Mouse (Mus musculus): Measurements from ENCODE around the gene Mprip. TPM values are rescaled to one million over a fixed set of nuclear protein-coding genes. Genes with fewer than 3 reads are reported as not detected.

Mprip gene
- polyA plus RNA-seq, 1 experiment from 2014 or later = 51.1 TPM

DNA sequence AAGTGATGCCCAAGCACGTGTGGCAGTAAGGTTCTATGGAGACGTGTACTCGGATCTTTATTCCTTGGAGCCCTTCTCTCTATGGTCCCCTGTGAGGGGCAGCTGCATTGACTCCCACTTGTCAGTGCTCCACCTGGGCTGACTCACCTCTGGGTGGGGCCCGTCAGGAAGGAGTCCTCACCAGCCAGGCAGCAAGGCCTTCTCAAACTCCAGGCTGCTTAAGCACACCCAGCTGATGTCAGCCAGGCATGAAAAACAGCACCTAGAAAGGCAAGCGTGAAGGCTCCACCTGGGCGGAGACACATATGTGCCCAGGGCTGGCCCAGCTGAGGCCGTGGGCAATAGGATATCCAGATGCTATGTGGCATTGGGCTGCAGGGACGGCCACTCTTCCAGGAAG lies 18.7 kb upstream of the Mprip start:
- DNase-seq (ENCODE audit: low spot score) (peak; percentile 67), ATAC-seq (ENCODE audit: low FRiP score, low TSS enrichment) (peak; percentile 83)
- H3K4me2 ChIP-seq (replicated peaks; ENCODE audit: low read depth) = no peak overlapping the region
- H3K27me3 ChIP-seq (ENCODE audit: control insufficient read depth, insufficient read depth, low read length) = no peaks in the 10 kb centered on the region
- H3K4me3 ChIP-seq (ENCODE audit: low read depth, low read length) = no peak overlapping the region
- peak overlapping the region; percentile 67 for H3K27ac ChIP-seq (replicated peaks)
- no peak for TF ChIP-seq CTCF (IDR thresholded peaks at IDR 0.05; ENCODE audit: low read depth)
- no peak for TF ChIP-seq EP300 (optimal IDR thresholded peaks at IDR 0.05)
- 59% methylated on average over 8 of the region's 8 CpGs for WGBS
- H3K36me3 ChIP-seq (ENCODE audit: control insufficient read depth, insufficient read depth, low read length) = no peaks in the 10 kb centered on the region
- H3K9ac ChIP-seq (ENCODE audit: low read length) = no peak overlapping the region
- H3K4me1 ChIP-seq (replicated peaks; ENCODE audit: control insufficient read depth, insufficient read depth) = no peaks in the 10 kb centered on the region
- no peaks in the 10 kb centered on the region for H3K9me3 ChIP-seq (ENCODE audit: control insufficient read depth, low read length)

- no peaks in the 10 kb centered on the region for H3K27me3 ChIP-seq (ENCODE audit: control insufficient read depth, insufficient read depth, low read length)
- H3K9me3 ChIP-seq (ENCODE audit: control insufficient read depth, low read length) = no peaks in the 10 kb centered on the region
- DNase-seq (ENCODE audit: low spot score) (no peak), ATAC-seq (ENCODE audit: low FRiP score, low TSS enrichment) (no peak)
- TF ChIP-seq CTCF (IDR thresholded peaks at IDR 0.05; ENCODE audit: low read depth) (no peak), EP300 (optimal IDR thresholded peaks at IDR 0.05) (no peak)
- H3K27ac ChIP-seq (replicated peaks) = no peak overlapping the region
- H3K9ac ChIP-seq (ENCODE audit: low read length) = no peak overlapping the region
- no peaks in the 10 kb centered on the region for H3K4me1 ChIP-seq (replicated peaks; ENCODE audit: control insufficient read depth, insufficient read depth)
- 49% methylated on average over 7 of the region's 7 CpGs for WGBS
- H3K36me3 ChIP-seq (ENCODE audit: control insufficient read depth, insufficient read depth, low read length) = no peaks in the 10 kb centered on the region
- H3K4me3 ChIP-seq (ENCODE audit: low read depth, low read length) = no peak overlapping the region
- no peak overlapping the region for H3K4me2 ChIP-seq (replicated peaks; ENCODE audit: low read depth)
These were observed 16.1 kb upstream of the Mprip start for GRCm38 (mm10) chr11:59645036-59645435.

GRCm38 (mm10) chr11:59649058-59649457 lies 12.0 kb upstream of the Mprip start:
- no peaks in the 10 kb centered on the region for H3K27me3 ChIP-seq (ENCODE audit: control insufficient read depth, insufficient read depth, low read length)
- H3K9me3 ChIP-seq (ENCODE audit: control insufficient read depth, low read length) = no peaks in the 10 kb centered on the region
- 53% methylated on average over 4 of the region's 4 CpGs for WGBS
- H3K4me2 ChIP-seq (replicated peaks; ENCODE audit: low read depth) = no peak overlapping the region
- no peak overlapping the region for H3K4me3 ChIP-seq (ENCODE audit: low read depth, low read length)
- no peak for ATAC-seq (ENCODE audit: low FRiP score, low TSS enrichment)
- H3K27ac ChIP-seq (replicated peaks) = no peak overlapping the region
- H3K9ac ChIP-seq (ENCODE audit: low read length) = no peak overlapping the region
- no peak for DNase-seq (ENCODE audit: low spot score)
- no peaks in the 10 kb centered on the region for H3K36me3 ChIP-seq (ENCODE audit: control insufficient read depth, insufficient read depth, low read length)
- no peaks in the 10 kb centered on the region for H3K4me1 ChIP-seq (replicated peaks; ENCODE audit: control insufficient read depth, insufficient read depth)
- TF ChIP-seq EP300 (optimal IDR thresholded peaks at IDR 0.05) = no peak
- no peak for TF ChIP-seq CTCF (IDR thresholded peaks at IDR 0.05; ENCODE audit: low read depth)

GRCm38 (mm10) chr11:59653003-59653402 lies 8.1 kb upstream of the Mprip start:
- Histone ChIP-seq H3K4me2 (replicated peaks; ENCODE audit: low read depth) (no peak overlapping the region), H3K9me3 (ENCODE audit: control insufficient read depth, low read length) (no peaks in the 10 kb centered on the region), H3K27me3 (ENCODE audit: control insufficient read depth, insufficient read depth, low read length) (no peaks in the 10 kb centered on the region), H3K36me3 (ENCODE audit: control insufficient read depth, insufficient read depth, low read length) (no peaks in the 10 kb centered on the region), H3K27ac (replicated peaks) (no peak overlapping the region), H3K9ac (ENCODE audit: low read length) (no peak overlapping the region), H3K4me1 (replicated peaks; ENCODE audit: control insufficient read depth, insufficient read depth) (peaks cover 2% of the 10 kb centered on the region; the same call in 1 of the 2 replicates), H3K4me3 (ENCODE audit: low read depth, low read length) (no peak overlapping the region)
- DNase-seq (ENCODE audit: low spot score) = peak; percentile 32
- TF ChIP-seq CTCF (IDR thresholded peaks at IDR 0.05; ENCODE audit: low read depth) (no peak), EP300 (optimal IDR thresholded peaks at IDR 0.05) (no peak)
- no peak for ATAC-seq (ENCODE audit: low FRiP score, low TSS enrichment)
- 63% methylated on average over 2 of the region's 2 CpGs for WGBS

DNA sequence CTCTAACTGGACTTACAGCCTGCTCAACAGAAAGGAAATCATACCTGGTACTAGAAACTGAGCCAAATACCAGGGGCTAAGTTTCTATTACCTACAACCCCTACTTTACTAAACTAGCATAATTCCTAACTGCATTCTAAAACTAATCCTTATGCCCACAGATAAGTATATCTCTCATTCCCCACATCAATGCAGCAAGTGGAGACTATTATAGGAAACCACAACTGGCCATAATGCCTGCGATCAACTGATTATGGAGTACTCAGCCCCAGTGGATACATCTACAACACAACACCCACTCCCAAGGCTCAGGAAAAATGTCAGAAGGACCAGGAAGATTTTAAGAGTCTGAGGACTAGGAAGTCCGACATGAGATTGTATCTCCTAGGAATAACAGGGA lies 7.6 kb upstream of the Mprip start:
- Histone ChIP-seq H3K27ac (replicated peaks) (no peak overlapping the region), H3K4me2 (replicated peaks; ENCODE audit: low read depth) (no peak overlapping the region), H3K27me3 (ENCODE audit: control insufficient read depth, insufficient read depth, low read length) (no peaks in the 10 kb centered on the region), H3K36me3 (ENCODE audit: control insufficient read depth, insufficient read depth, low read length) (no peaks in the 10 kb centered on the region), H3K9me3 (ENCODE audit: control insufficient read depth, low read length) (no peaks in the 10 kb centered on the region), H3K9ac (ENCODE audit: low read length) (no peak overlapping the region), H3K4me3 (ENCODE audit: low read depth, low read length) (no peak overlapping the region), H3K4me1 (replicated peaks; ENCODE audit: control insufficient read depth, insufficient read depth) (peaks cover 2% of the 10 kb centered on the region; the same call in 1 of the 2 replicates)
- WGBS = 96% methylated on average over 2 of the region's 2 CpGs
- DNase-seq (ENCODE audit: low spot score) = no peak
- ATAC-seq (ENCODE audit: low FRiP score, low TSS enrichment) = no peak
- TF ChIP-seq CTCF (IDR thresholded peaks at IDR 0.05; ENCODE audit: low read depth) (no peak), EP300 (optimal IDR thresholded peaks at IDR 0.05) (no peak)

DNA sequence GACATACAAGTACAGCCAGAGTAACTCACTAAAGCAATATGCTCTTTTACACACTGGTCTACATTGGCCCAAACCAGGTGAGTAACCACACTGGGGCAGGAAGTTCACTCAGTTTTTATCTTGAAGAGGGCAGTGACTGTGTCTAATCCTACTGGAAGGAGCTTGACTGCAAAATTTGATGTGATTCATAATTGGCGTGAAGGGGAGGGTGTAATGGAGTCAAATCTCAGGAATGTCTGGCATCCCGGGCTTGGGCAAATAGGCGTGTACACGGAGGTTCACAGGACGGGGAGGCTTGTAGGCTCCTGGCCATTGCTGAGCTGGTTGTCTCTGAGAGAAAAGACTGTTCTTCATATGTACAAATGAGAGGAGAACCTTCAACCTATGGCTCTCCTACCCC lies 5.8 kb upstream of the Mprip start:
- Histone ChIP-seq H3K4me1 (replicated peaks; ENCODE audit: control insufficient read depth, insufficient read depth) (peaks cover 2% of the 10 kb centered on the region; the same call in 1 of the 2 replicates), H3K27me3 (ENCODE audit: control insufficient read depth, insufficient read depth, low read length) (no peaks in the 10 kb centered on the region), H3K36me3 (ENCODE audit: control insufficient read depth, insufficient read depth, low read length) (no peaks in the 10 kb centered on the region), H3K4me2 (replicated peaks; ENCODE audit: low read depth) (no peak overlapping the region), H3K27ac (replicated peaks) (peak overlapping the region; percentile 69; the same call in 1 of the 2 replicates), H3K4me3 (ENCODE audit: low read depth, low read length) (no peak overlapping the region), H3K9ac (ENCODE audit: low read length) (no peak overlapping the region), H3K9me3 (ENCODE audit: control insufficient read depth, low read length) (no peaks in the 10 kb centered on the region)
- WGBS = 31% methylated on average over 5 of the region's 5 CpGs
- TF ChIP-seq CTCF (IDR thresholded peaks at IDR 0.05; ENCODE audit: low read depth) = no peak
- no peak for TF ChIP-seq EP300 (optimal IDR thresholded peaks at IDR 0.05)
- DNase-seq (ENCODE audit: low spot score) = peak; percentile 65
- peak; percentile 90 for ATAC-seq (ENCODE audit: low FRiP score, low TSS enrichment)

Data from stomach, postnatal 0 days (tissue).